Mouse (Mus musculus) v-Abl transformed pro-B cells (cell line): ENCODE measurements around the gene Zfp831.

Experiments
- in situ Hi-C, 2 experiments: fragments of 400-800 bp; cut with MboI; formaldehyde crosslinking; loops; one replicate each; pipeline ENCODE4 v1.15.1; 2025; ENCODE audit not compliant: unreplicated experiment in 2 of 2

Gene Zfp831

GRCm38 (mm10) chr2:174715938-174716337 lies 72.6 kb downstream of the Zfp831 start:
- in situ Hi-C loops = no loop called here

- in situ Hi-C loops = no loop called here
Measured at GRCm38 (mm10) chr2:174717857-174718256, 74.5 kb downstream of the Zfp831 start.

GRCm38 (mm10) chr2:174727114-174727823 lies 83.9 kb downstream of the Zfp831 start:
- in situ Hi-C loops = no loop called here

DNA sequence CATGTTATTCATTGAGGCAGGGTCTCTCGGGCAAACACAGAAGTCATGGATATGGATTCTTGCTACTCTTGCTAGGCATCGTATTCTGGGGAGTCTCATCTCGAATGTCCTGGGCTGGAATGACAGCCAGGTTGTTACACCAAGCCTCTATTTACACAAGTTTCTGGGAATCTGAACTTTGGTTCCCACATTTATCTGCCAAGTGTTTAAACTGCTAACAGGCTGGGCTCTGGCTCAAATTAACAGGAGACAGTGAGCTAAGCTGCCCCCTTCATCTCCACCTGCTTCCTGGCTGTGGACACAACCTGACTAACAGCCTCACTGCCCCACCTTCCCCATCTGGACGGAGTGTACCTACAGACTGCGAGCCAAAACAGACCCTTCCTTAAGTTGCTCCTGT lies 88.6 kb downstream of the Zfp831 start:
- in situ Hi-C loops = no loop called here

DNA sequence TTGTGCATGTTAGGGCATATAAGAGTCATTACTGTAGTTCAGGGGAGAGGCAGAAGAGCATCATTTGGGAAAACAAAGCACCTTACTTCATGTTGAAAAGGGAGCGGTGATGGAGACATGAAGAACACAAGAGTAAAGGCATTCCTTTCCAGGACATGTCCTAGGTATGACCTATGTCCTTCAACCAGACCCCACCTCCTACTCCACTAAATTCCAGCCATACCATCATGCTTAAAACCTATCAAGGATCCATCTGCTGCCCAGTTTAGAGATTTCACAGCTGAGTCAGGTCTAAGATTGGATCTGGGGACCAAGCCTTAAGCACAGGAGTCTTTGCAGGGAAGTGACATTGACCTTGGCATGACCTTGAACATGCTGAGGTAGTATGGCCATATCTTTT lies 91.9 kb downstream of the Zfp831 start:
- in situ Hi-C loops = no loop called here

GRCm38 (mm10) chr2:174747182-174747581 lies 103.8 kb downstream of the Zfp831 start:
- in situ Hi-C loops = no loop called here

GRCm38 (mm10) chr2:174748381-174748780 lies 105.0 kb downstream of the Zfp831 start:
- in situ Hi-C loops = no loop called here

DNA sequence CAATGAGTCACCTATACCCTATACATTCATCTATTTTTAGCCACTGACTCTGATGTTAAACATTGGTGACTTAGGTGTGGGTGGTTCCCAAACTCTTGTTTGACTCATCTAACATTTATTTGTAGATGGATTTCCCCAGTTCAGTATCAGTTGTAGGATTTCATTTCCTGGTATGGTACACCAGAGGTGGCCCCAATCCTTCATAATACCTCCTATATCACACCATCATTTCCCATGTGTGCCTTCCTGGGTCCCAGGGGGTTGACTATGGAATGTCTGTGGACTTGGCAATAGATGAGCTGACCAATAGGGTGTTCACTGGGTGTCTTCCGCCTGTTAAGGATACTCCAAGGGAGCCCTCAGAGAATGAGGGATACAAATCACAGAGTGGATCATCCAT lies 109.9 kb downstream of the Zfp831 start:
- in situ Hi-C loops = no loop called here

DNA sequence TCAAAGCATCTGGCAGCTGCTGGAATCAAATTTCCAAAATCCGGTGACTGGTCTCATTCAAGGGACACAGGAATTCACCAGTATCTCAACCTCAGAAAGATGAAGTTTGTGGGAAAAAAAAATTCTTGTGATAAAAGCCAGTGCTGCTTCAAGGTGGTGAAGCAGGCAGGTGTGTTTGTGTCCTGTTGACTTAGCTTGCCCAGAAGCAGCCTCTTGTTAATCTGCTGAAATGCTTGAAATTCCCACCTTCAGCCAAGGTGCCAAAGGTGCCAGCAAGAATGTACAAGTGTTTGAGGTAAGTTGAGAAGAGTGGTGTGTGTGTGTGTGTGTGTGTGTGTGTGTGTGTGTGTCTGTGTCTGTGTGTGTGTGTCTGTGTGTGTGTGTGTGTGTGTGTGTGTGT lies 110.9 kb downstream of the Zfp831 start:
- in situ Hi-C loops = no loop called here

DNA sequence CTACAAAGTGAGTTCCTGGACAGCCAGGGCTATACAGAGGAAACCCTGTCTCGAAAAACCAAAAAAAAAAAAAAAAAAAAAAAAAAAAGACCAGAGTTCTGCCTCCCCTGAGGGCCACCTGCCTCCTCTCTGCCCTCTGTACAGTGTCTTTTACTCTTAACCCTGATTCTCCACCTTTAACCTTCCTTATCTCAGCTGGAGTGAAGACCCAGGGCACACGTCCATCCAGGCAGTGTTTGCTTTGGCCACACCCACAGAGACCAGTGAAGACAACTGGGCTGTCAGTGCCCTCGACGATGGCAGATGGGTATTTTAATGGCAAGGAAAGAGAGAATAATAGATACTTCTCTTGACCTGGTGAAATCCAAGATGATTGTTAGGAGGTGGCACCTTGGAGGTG lies 115.9 kb downstream of the Zfp831 start:
- in situ Hi-C loops = no loop called here
